Mouse (Mus musculus) bone marrow macrophage, adult 2 months (primary cell): ENCODE measurements around the gene Olfr968.

ENCODE experiments used
- CTCF ChIP-seq: IDR thresholded peaks from 2 replicates; pipeline ENCODE4 v1.5.1; 2012; ENCODE audit warnings: low read depth, mild to moderate bottlenecking, low read length, moderate library complexity
- POLR2A ChIP-seq: IDR thresholded peaks from 2 replicates; pipeline ENCODE4 v1.6.1; 2012; ENCODE audit warnings: mild to moderate bottlenecking, low read depth, low read length, borderline replicate concordance

GRCm38 (mm10) chr9:39783153-39783552, at the start of gene Olfr968:
- TF ChIP-seq CTCF = no peak
- no peak for TF ChIP-seq POLR2A
